Mouse (Mus musculus): Measurements from ENCODE around the gene Gstz1. TPM values are rescaled to one million over a fixed set of nuclear protein-coding genes. Genes with fewer than 3 reads are reported as not detected.
"Not testable (repeated sequence)": the region's sequence is repeated elsewhere in the genome, so short reads cannot be mapped to it uniquely, and the experiment has no call there.

Gstz1 gene
- total RNA-seq, 2 experiments from 2014 or later, result 83.6 to 106 TPM

DNA sequence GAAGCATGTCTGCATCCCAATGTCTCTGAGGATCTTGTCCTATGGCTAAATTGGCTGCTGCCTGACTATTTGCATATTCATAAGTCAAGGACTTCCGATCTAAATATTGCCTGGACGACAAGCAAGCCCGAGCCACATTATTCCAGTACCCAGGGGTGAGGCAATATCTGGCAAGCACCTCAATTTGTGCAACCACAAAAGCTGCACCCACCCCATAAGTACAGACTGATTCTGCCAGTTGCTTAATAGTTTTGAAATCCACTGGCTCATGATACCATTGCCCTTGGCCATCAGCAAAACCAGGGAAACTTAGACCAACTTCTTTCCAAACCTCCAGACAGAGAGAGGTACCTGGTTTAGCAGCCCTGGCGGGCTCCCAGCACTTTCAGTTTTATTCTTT lies 7.5 kb downstream of the Gstz1 start:
- DNase-seq (ENCODE audit: low spot score in 2 of 2), result not testable (repeated sequence)

- no peak for DNase-seq (ENCODE audit: low spot score in 2 of 2)
Measured at GRCm38 (mm10) chr12:87157361-87157760, 10.4 kb downstream of the Gstz1 start.

GRCm38 (mm10) chr12:87158099-87158498 lies 11.1 kb downstream of the Gstz1 start:
- DNase-seq (ENCODE audit: low spot score in 2 of 2), result no peak

DNA sequence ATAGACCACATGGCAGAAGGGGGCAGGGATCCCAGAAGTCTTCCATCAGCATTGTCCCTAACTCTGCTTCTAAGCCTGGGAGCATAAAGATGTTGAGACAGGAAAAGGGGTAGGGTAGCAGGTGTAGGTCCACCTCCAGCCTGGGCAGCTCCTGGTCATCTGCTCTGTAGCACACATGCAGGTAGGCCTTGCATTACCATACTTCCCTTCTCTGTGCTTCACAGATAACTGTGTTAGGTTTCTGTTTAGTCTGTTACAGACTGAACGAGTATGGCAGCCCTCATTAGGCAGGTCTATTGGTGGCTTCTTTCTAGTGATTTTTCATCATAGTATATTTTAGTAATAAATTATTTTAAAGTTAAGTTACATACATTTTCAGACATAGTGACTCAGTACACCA lies 13.3 kb downstream of the Gstz1 start:
- no peak for DNase-seq (ENCODE audit: low spot score in 2 of 2)

- no peak for DNase-seq (ENCODE audit: low spot score in 2 of 2)
Measured at GRCm38 (mm10) chr12:87160815-87161214, 13.8 kb downstream of the Gstz1 start.

GRCm38 (mm10) chr12:87175194-87175946 lies 28.4 kb downstream of the Gstz1 start:
- DNase-seq (ENCODE audit: low spot score in 2 of 2), result no peak

GRCm38 (mm10) chr12:87177631-87178030 lies 30.7 kb downstream of the Gstz1 start:
- peak in 1 of 2 experiments; percentile 19 for DNase-seq (ENCODE audit: low spot score in 2 of 2)

GRCm38 (mm10) chr12:87193008-87193407 lies 46.0 kb downstream of the Gstz1 start:
- DNase-seq (ENCODE audit: low spot score in 2 of 2), result no peak

GRCm38 (mm10) chr12:87195069-87195468 lies 48.1 kb downstream of the Gstz1 start:
- DNase-seq (ENCODE audit: low spot score in 2 of 2), result no peak

DNA sequence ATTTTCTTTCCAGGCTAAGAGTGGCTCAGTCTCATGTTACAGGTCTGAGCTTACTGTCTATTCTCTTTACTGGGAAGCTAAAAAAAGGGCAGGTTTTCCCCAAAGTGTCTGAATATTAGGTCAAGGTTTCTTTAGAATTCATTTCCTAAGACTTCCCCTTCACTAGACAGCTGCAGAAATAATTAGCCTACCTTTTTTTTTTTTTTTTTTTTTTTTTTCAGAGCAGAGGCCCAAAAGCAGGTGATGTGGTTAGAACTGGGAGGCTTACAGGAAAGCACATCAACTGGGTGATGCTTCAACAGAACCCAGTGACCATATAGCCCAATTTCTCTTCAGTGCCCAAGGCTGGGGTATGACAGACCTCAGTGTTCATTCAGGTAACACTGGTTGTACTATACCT lies 49.3 kb downstream of the Gstz1 start:
- DNase-seq (ENCODE audit: low spot score in 2 of 2), result no peak

DNA sequence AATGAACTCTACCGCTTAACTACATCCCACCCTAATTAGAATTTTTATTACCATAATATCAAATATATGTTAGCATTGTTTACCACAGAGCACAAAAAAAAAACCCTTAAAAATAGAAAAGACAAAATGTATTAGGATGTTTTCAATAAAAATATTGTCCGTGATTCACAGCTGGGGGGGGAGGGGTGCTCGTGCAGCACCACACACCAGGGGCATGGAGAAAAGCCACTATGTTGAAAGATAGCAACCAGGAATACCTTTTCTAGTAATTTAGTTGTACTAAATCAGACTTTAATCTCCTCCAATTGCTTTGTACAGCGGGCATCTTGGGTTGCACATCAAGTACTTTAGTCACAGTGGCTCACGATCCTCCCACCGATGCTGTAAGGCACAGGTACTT lies 51.8 kb downstream of the Gstz1 start:
- no peak for DNase-seq (ENCODE audit: low spot score in 2 of 2)

GRCm38 (mm10) chr12:87199206-87199972 lies 52.4 kb downstream of the Gstz1 start, which contains the start of gene Samd15:
Gene Samd15 (plus strand): TSS chr12:87199723.
- DNase-seq (ENCODE audit: low spot score in 2 of 2), result peak; percentile 14 to 29

GRCm38 (mm10) chr12:87199973-87200586 lies 53.1 kb downstream of the Gstz1 start, which contains the start of gene Tmed8:
Gene Tmed8 (minus strand): TSS chr12:87200454.
- DNase-seq (ENCODE audit: low spot score in 2 of 2), result peak; percentile 54 to 60

DNA sequence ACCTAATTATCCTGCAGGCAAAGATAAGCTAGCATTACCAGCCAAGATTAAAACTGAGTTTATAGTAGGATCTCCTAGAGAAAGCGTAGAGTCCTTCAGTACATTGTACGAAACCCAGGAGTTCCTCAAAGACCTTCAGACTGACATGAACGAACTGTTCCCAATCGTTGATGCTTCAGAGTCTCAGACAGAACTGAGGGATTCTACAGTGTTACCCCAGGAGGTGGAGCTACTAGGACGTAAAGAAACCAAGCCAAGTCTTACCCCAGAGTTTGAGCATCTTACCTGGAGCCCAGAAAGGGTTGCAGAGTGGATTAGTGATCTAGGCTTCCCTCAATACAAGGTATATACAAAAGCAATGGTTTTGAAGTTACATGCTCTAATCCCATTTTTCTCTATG lies 54.7 kb downstream of the Gstz1 start:
- no peak for DNase-seq (ENCODE audit: low spot score in 2 of 2)

- not testable (repeated sequence) for DNase-seq (ENCODE audit: low spot score in 2 of 2)
Measured at GRCm38 (mm10) chr12:87205789-87206188, 58.8 kb downstream of the Gstz1 start.

DNA sequence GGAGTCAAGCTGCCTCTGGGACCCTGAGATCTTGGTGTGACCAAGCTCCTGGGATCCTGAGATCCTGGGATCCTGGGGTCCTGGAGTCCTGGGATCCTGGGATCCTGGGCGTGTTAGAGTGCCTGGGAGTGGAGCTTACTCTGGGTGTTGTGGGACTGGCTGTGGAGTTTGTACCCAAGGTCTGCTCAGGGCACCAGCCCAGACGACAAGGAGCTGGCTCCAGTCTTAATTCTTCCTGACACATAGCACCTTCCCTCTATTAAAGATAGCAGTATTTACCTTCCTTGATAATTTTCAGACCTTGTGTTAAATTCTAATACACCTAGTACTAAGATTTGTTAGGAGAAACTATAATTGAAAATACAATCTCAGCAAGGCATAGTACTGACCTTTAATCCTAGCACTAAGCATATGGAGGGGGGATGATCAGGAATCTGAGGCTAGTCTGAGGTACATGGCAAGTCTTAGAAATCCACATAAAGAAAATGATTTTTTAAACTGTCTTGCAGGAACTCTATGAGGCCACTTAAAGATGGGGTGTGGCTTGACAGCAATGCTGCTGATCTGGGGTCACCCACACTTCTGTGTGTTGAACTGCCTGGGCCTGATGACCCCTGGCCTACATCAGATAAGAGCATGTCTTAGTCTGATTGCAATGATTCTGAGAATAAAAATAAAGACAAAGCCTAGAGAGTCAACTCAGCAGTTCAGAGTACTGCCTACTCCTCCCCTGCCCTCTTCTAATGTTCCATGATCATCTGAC lies 66.1 kb downstream of the Gstz1 start:
- DNase-seq (ENCODE audit: low spot score in 2 of 2), result no peak

Other genes starting within 250 kb of the Gstz1 start
- gene Cipc, start 200.1 kb upstream of the Gstz1 start, total RNA-seq (2021), result 10 to 100 TPM; 21.7 to 23.5 TPM
- gene Zdhhc22, start 156.7 kb upstream of the Gstz1 start, total RNA-seq (2021), result 1 to 10 TPM; 1.1 to 1.7 TPM
- 1 to 10 TPM; 2.5 TPM for gene Tmem63c, start 125.8 kb upstream of the Gstz1 start, total RNA-seq (2021)
- 1 to 10 TPM; 1.2 to 1.5 TPM for gene Ngb, start 44.6 kb upstream of the Gstz1 start, total RNA-seq (2021)
- gene Pomt2, start 803 bp downstream of the Gstz1 start, total RNA-seq (2021), result 10 to 100 TPM; 13.4 to 16.7 TPM
- 1 to 10 TPM; 3.0 to 3.2 TPM for gene Samd15, start 52.6 kb downstream of the Gstz1 start, total RNA-seq (2021)
- gene Tmed8, start 53.3 kb downstream of the Gstz1 start, total RNA-seq (2021), result 10 to 100 TPM; 25.3 to 28.1 TPM
- under 1 TPM; 0.17 to 0.51 TPM for gene Noxred1, start 91.6 kb downstream of the Gstz1 start, total RNA-seq (2021)
- gene Vipas39, start 119.1 kb downstream of the Gstz1 start, total RNA-seq (2021), result 10 to 100 TPM; 42.8 to 45.6 TPM
- gene Ahsa1, start 119.3 kb downstream of the Gstz1 start, total RNA-seq (2021), result 100 to 1,000 TPM; 119 to 129 TPM
- under 1 TPM; 0.56 to 0.62 TPM for gene Ism2, start 152.5 kb downstream of the Gstz1 start, total RNA-seq (2021)
- 100 to 1,000 TPM; 183 to 197 TPM for gene Sptlc2, start 241.2 kb downstream of the Gstz1 start, total RNA-seq (2021)

All from adrenal gland, postnatal 4 days (tissue).